Mouse (Mus musculus) midbrain, embryonic 15.5 days (tissue): Measurements from ENCODE around the gene Zkscan16. TPM values are rescaled to one million over a fixed set of nuclear protein-coding genes. Genes with fewer than 3 reads are reported as not detected.
A peak's percentile ranks its signal among the peaks of the same experiment; 100 is the strongest.

Experiments used
- ATAC-seq: fragments of 200-750 bp; cut with Nextera tagmentation; replicated peaks from 2 replicates; pipeline ENCODE4 v1.8.0; 2017; ENCODE audit warnings: moderate TSS enrichment
- H3K27ac ChIP-seq: fragments of 300-500 bp; sonication (generic); 2 replicates; pipeline ENCODE4 v1.5.1; 2015; ENCODE audit warnings: mild to moderate bottlenecking, inconsistent platforms
- H3K27me3 ChIP-seq: fragments of 300-500 bp; sonication (generic); replicated peaks from 2 replicates; pipeline ENCODE4 v1.6.1; 2015; ENCODE audit warnings: inconsistent platforms
- H3K36me3 ChIP-seq: fragments of 300-500 bp; sonication (generic); replicated peaks from 2 replicates; pipeline ENCODE4 v1.6.1; 2015; ENCODE audit warnings: inconsistent platforms
- H3K4me1 ChIP-seq: fragments of 300-500 bp; sonication (generic); 2 replicates; pipeline ENCODE4 v1.6.1; 2015; ENCODE audit warnings: inconsistent platforms
- H3K4me2 ChIP-seq: fragments of 300-500 bp; sonication (generic); 2 replicates; pipeline ENCODE4 v1.6.1; 2015; ENCODE audit warnings: inconsistent platforms, mild to moderate bottlenecking, moderate library complexity
- H3K4me3 ChIP-seq: fragments of 300-500 bp; sonication (generic); 2 replicates; pipeline ENCODE4 v1.5.1; 2015; ENCODE audit warnings: mild to moderate bottlenecking, inconsistent platforms
- H3K9ac ChIP-seq: fragments of 300-500 bp; sonication (generic); 2 replicates; pipeline ENCODE4 v1.6.1; 2015; ENCODE audit warnings: mild to moderate bottlenecking, inconsistent platforms
- H3K9me3 ChIP-seq: fragments of 300-500 bp; sonication (generic); 2 replicates; pipeline ENCODE4 v1.6.1; 2016; ENCODE audit warnings: inconsistent platforms
- WGBS: fragments of 180-500 bp; shearing (Covaris S2); methylation state at CpG from one replicate; pipeline ENCODE4 v1.1.7; 2015; ENCODE audit warnings: mixed read lengths; 5-methylcytosine and 5-hydroxymethylcytosine counted together
- polyA plus RNA-seq: library from polyadenylated mRNA; unstranded; fragments of >200 nt; fragmentation: Nextera tagmentation; extraction: Ambion mirVana; gene quantifications from 2 replicates; pipeline ENCODE4 v1.2.1, GENCODE M21; 2015

The Zkscan16 gene
- polyA plus RNA-seq, 1 experiment from 2014 or later = 2.7 TPM

DNA sequence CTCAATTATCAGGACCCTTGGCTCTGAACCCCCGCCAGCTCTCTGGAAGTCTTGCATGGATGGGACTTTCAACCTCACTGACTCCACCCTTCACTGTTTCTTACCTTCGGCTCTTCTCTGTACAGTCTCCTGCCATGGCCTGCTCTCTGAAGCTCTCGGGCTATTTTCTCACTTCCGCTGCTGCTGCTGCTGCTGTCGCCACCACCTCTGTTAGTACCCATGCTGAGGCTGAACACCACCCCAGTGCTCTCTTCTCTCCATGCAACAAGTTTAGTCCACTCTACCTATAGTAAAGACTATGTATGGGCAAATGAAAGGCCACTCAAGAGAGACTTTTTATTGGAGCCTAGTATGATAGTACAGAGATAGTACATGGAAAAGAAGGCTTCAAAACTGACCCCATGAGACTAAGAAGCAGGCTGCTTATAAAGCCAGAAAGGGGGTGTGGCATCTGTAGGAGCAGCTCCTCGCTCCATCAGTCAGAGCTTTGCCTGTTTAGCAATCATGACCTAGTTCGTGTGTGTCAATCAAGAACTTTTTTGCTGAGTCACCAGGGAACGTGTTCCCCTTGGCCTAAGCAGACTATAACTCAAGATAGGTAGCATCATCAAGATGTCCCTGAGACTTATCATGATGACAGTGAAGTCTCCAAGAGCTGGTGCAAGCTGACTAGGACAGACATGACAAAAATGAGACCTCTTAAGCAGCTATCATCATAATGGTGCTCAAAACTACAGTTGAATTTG lies 28.2 kb upstream of the Zkscan16 start:
- H3K27ac ChIP-seq = no peak overlapping the region
- ATAC-seq = no peak
- no peaks in the 10 kb centered on the region for H3K36me3 ChIP-seq
- H3K4me1 ChIP-seq = peaks cover 12% of the 10 kb centered on the region
- no peaks in the 10 kb centered on the region for H3K9me3 ChIP-seq
- no peak overlapping the region for H3K4me3 ChIP-seq
- no peak overlapping the region for H3K4me2 ChIP-seq
- H3K27me3 ChIP-seq = no peaks in the 10 kb centered on the region
- 75% methylated on average over 8 of the region's 8 CpGs for WGBS
- no peak overlapping the region for H3K9ac ChIP-seq

DNA sequence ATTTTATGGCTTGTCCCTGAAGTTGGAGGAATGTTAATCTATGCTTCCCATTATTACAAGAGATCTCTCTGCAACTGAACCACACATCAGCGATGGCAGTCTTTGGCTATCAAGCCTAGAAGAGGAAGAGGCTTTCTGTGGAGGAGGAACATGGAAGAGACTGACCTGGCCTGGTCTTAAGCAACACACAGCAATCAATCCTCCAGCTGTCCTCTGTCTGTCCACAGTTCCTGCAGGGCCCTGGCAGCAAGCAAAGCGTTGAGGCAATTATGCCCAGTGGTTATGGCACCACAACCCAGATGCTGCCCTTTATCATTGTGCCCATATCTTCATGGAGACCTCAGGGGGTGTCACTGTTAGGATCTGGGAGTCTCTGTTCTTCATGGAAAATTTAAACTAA lies 19.5 kb upstream of the Zkscan16 start:
- Histone ChIP-seq H3K27ac (no peak overlapping the region), H3K4me3 (no peak overlapping the region), H3K4me2 (no peak overlapping the region), H3K9ac (no peak overlapping the region), H3K4me1 (no peaks in the 10 kb centered on the region), H3K9me3 (0 out of 2 replicates have a peak, but pooled peaks cover 6% of the 10 kb centered on the region), H3K27me3 (no peaks in the 10 kb centered on the region), H3K36me3 (no peaks in the 10 kb centered on the region)
- ATAC-seq = no peak
- 91% methylated on average over 2 of the region's 2 CpGs for WGBS

DNA sequence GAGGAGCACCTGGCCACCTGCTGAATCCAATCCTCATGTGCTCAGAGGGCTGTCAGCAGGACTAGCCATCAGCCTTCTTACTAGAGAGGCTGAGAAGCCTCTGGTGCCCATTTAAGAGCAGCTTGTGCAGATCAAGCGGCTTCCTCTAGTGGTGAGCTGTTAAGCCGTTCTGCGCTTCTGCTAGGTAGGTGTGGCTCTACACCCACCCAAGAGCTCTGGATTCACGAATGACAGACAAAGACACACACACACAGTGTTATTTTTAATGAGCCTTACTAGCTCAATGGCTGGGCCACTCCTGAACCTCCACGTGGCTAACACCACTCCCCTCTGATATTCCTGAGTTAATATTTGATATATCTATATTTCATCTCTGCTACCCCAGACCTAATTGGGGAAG lies 17.8 kb upstream of the Zkscan16 start:
- Histone ChIP-seq H3K27ac (no peak overlapping the region), H3K27me3 (no peaks in the 10 kb centered on the region), H3K4me2 (no peak overlapping the region), H3K4me3 (no peak overlapping the region), H3K36me3 (no peaks in the 10 kb centered on the region), H3K9ac (no peak overlapping the region), H3K9me3 (0 out of 2 replicates have a peak, but pooled peaks cover 6% of the 10 kb centered on the region), H3K4me1 (no peaks in the 10 kb centered on the region)
- ATAC-seq = no peak
- 47% methylated on average over 5 of the region's 5 CpGs for WGBS

DNA sequence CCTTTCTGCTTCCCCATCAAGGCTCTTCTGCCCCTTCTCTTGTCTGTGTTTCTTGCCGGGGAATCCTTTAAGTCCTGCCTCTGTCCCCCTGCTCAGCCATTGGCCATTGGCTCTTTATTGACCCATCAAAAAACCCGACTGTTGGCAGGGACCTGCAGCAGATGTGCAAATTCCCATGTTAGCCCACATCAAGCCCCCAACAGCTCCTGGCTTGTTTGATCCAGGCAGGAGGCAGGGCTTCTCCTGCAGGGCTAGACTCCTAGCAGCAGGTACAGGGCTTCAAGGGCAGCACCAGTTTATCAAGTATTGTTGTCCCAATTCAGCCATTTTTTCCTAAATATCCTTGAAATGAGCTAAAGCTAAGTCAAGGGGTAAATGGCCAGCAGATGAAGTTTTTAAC lies 17.3 kb upstream of the Zkscan16 start:
- Histone ChIP-seq H3K4me3 (no peak overlapping the region), H3K4me1 (no peaks in the 10 kb centered on the region), H3K36me3 (no peaks in the 10 kb centered on the region), H3K27me3 (no peaks in the 10 kb centered on the region), H3K9ac (no peak overlapping the region), H3K4me2 (no peak overlapping the region), H3K27ac (no peak overlapping the region), H3K9me3 (0 out of 2 replicates have a peak, but pooled peaks cover 6% of the 10 kb centered on the region)
- WGBS = 31% methylated on average over 2 of the region's 2 CpGs
- no peak for ATAC-seq

DNA sequence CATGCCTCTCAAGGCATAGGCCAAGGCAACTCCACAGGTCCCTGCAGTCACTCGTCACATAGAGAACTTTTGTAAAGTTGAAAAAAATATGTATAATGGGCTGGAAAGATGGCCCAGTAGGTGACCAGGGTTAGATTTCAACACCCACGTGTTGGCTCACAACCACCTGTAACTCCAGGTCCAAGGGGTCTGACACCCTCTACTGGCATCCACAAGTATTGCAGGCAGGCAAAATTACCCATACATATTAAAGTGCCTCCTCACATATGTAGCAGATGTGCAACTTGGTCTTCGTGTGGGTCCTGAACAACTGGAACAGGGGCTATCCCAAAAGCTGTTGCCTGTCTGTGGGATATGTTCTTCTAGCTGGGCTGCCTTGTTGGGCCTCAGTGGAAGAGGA lies 15.8 kb upstream of the Zkscan16 start:
- H3K4me2 ChIP-seq = no peak overlapping the region
- 0 out of 2 replicates have a peak, but pooled peaks cover 6% of the 10 kb centered on the region for H3K9me3 ChIP-seq
- H3K36me3 ChIP-seq = no peaks in the 10 kb centered on the region
- H3K4me1 ChIP-seq = no peaks in the 10 kb centered on the region
- WGBS = 64% methylated on average over 3 of the region's 3 CpGs
- ATAC-seq = no peak
- H3K27ac ChIP-seq = no peak overlapping the region
- no peak overlapping the region for H3K9ac ChIP-seq
- H3K4me3 ChIP-seq = no peak overlapping the region
- H3K27me3 ChIP-seq = no peaks in the 10 kb centered on the region

DNA sequence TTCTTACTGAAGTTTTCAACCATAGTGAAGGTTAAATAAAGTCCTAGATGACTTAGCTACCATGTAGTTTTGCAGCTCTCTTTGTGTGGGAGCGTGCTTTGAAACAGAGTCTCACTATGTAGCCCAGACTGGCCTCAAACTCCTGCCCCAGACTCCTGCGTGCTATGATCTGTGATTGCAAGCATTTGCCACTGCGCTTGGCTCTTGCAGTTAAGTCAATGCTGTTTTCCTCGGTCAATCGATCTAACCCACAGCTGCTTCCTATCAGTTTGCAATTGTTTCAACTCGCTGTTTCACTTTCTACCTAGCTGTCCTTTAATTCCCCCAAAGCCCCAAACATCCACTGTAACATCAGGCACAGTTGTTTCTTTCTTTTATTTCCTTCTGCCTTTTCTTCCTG lies 10.9 kb upstream of the Zkscan16 start:
- Histone ChIP-seq H3K36me3 (no peaks in the 10 kb centered on the region), H3K4me3 (no peak overlapping the region), H3K27me3 (no peaks in the 10 kb centered on the region), H3K9ac (no peak overlapping the region), H3K9me3 (no peaks in the 10 kb centered on the region), H3K4me2 (no peak overlapping the region), H3K27ac (no peak overlapping the region), H3K4me1 (0 out of 2 replicates have a peak, but pooled peaks cover 7% of the 10 kb centered on the region)
- 87% methylated on average over 6 of the region's 6 CpGs for WGBS
- ATAC-seq = no peak

DNA sequence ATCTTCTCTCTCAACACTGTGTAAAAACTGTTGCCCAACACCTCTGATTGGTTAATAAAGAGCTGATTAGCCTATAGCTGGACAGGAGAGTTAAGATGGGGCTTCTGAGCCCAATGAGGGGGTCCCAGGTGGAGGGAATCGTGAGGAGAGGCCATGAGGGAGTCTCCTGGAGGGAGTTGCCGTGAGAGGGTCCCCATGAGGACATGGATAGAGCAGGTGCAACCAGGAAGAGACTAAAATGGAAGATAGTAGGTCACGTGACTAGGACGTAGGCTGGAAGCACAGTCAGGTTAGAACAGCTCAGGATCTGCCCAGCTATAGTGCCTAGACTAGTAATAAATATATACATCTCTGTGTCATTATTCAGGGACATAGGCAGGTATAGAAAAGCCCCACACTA lies 9.1 kb upstream of the Zkscan16 start:
- no peaks in the 10 kb centered on the region for H3K27me3 ChIP-seq
- WGBS = 84% methylated on average over 4 of the region's 4 CpGs
- H3K36me3 ChIP-seq = no peaks in the 10 kb centered on the region
- ATAC-seq = no peak
- H3K4me3 ChIP-seq = no peak overlapping the region
- no peaks in the 10 kb centered on the region for H3K9me3 ChIP-seq
- H3K4me1 ChIP-seq = 0 out of 2 replicates have a peak, but pooled peaks cover 7% of the 10 kb centered on the region
- H3K27ac ChIP-seq = no peak overlapping the region
- no peak overlapping the region for H3K4me2 ChIP-seq
- H3K9ac ChIP-seq = no peak overlapping the region

DNA sequence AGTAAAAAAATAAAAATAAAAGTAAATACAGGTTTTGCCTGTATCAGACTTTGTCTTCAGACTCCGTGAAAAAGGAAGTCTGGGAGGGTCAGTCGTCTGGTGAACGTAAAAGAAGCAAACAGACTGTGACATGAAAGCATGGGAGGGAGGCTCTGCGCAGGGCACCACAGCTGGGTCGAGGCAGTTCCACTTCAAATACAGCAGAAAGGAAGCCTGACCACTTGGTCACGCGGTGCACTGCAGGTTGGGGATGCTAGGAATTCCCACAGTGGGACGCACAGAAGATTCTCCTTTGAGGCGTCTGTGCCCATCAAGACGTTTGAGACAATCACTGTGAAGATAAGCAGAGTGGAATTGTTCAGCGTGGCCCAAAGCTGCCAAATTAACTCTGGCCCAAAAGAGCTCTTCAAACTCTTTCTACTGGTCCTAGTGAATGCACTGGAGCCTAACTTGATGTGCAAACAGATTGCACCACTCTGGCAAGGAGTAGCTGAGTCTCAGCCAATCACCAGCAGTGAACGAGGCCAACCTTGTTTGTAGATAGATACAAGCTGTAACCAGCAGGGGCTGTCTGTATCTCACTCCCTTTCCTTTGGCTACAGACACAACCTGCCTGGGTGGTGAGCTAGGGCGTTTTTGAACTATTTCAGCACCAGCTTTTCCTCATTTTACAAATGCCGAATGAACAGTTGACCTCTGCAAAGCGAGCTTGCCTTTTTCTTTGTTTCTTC lies 8.5 kb upstream of the Zkscan16 start:
- Histone ChIP-seq H3K36me3 (no peaks in the 10 kb centered on the region), H3K9me3 (no peaks in the 10 kb centered on the region), H3K9ac (no peak overlapping the region), H3K4me2 (no peak overlapping the region), H3K27ac (no peak overlapping the region), H3K4me3 (no peak overlapping the region), H3K4me1 (0 out of 2 replicates have a peak, but pooled peaks cover 7% of the 10 kb centered on the region), H3K27me3 (no peaks in the 10 kb centered on the region)
- peak; percentile 84 for ATAC-seq
- WGBS = 43% methylated on average over 15 of the region's 15 CpGs

DNA sequence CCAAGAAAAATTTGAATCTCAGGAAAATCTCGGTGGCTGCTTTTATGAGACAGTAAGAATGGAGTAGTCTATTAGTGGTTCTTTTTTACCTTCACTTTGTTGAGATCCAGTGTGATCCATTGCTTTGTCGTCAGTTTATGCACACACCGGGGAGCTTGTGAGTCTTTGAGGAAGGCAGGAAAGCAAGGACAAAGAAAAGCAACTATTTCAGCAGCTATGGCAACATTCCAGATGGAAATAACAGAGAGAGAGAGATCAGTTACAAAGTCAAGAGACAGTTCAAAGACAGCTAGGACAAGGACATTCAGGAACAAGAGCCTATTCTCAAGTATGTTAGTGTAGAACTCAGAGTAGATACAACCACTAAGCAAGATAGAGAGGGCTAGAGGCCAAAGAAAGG lies 7.6 kb upstream of the Zkscan16 start:
- Histone ChIP-seq H3K27me3 (no peaks in the 10 kb centered on the region), H3K4me3 (no peak overlapping the region), H3K4me1 (0 out of 2 replicates have a peak, but pooled peaks cover 7% of the 10 kb centered on the region), H3K36me3 (no peaks in the 10 kb centered on the region), H3K27ac (no peak overlapping the region), H3K9me3 (no peaks in the 10 kb centered on the region), H3K9ac (no peak overlapping the region), H3K4me2 (no peak overlapping the region)
- ATAC-seq = no peak
- WGBS = 43% methylated on average over 3 of the region's 3 CpGs

DNA sequence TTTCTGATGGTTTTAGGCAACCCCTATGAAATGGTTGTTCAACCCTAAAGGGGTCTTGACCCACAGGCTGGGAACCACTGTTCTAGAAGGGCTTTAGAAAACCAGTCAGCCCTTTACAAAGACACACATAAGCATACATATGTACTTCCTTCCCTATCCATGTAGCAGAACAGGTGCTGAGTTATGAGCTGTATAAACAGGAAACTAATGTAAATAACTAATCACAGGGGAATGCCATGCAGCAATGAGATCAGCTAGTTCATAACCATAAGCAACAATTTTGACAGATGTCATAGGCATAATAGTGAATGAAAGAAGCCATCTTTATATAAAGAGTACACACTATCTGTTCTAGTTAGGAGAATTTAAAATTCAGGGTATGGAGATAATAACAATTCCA lies 1.8 kb upstream of the Zkscan16 start:
- no peak for ATAC-seq
- Histone ChIP-seq H3K4me3 (no peak overlapping the region), H3K9ac (no peak overlapping the region), H3K36me3 (no peaks in the 10 kb centered on the region), H3K27me3 (no peaks in the 10 kb centered on the region), H3K4me1 (peaks cover 19% of the 10 kb centered on the region), H3K4me2 (no peak overlapping the region), H3K27ac (no peak overlapping the region), H3K9me3 (no peaks in the 10 kb centered on the region)

DNA sequence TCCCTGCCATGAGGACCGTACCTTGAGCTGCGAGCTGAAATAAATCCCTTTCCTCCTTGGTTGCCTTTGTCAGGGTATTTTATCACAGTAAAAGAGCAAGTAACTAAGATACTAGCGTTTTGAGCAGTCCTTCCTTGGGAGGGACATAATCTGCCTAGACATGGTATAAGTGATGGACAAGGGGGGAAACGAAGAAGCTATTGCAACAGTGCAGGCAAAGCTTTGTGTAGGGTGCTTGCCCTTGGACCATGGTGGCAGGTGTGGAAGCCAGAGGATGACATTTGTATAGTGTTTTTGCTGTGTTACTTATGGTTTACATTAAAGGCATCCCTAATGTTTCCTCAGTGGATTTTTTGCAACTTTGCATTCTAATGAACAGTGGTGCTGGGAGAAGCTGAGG lies 486 bp upstream of the Zkscan16 start:
- peak overlapping the region; percentile 77 for H3K4me2 ChIP-seq
- no peaks in the 10 kb centered on the region for H3K9me3 ChIP-seq
- peak; percentile 25 for ATAC-seq
- H3K36me3 ChIP-seq = no peaks in the 10 kb centered on the region
- peaks cover 19% of the 10 kb centered on the region for H3K4me1 ChIP-seq
- peak overlapping the region; percentile 83 for H3K27ac ChIP-seq
- H3K27me3 ChIP-seq = no peaks in the 10 kb centered on the region
- 81% methylated on average over 4 of the region's 4 CpGs for WGBS
- peak overlapping the region; percentile 81 for H3K4me3 ChIP-seq
- H3K9ac ChIP-seq = peak overlapping the region; percentile 65

DNA sequence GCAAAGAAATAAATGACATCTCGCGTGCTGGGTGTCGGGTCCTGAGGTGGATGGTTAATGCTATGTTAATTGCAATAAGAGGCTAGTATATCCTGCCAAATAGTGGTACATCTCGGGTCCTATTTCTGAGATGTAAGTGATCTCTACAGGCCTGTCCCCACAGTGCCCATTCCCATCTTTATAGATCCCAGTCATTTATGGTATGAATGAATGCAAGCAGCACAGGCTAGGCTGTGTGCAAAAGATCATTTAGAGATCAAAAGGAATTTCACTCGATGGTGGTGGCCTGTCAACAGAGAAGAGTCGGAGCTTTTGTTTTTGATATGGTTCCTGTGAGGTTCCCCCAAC lies 752 bp downstream of the Zkscan16 start:
- no peaks in the 10 kb centered on the region for H3K36me3 ChIP-seq
- H3K4me1 ChIP-seq = peaks cover 19% of the 10 kb centered on the region
- H3K27me3 ChIP-seq = no peaks in the 10 kb centered on the region
- H3K4me3 ChIP-seq = peak overlapping the region; percentile 81
- ATAC-seq = peak; percentile 37
- WGBS = 24% methylated on average over 6 of the region's 6 CpGs
- no peaks in the 10 kb centered on the region for H3K9me3 ChIP-seq
- H3K9ac ChIP-seq = peak overlapping the region; percentile 65
- peak overlapping the region; percentile 77 for H3K4me2 ChIP-seq
- peak overlapping the region; percentile 83 for H3K27ac ChIP-seq

DNA sequence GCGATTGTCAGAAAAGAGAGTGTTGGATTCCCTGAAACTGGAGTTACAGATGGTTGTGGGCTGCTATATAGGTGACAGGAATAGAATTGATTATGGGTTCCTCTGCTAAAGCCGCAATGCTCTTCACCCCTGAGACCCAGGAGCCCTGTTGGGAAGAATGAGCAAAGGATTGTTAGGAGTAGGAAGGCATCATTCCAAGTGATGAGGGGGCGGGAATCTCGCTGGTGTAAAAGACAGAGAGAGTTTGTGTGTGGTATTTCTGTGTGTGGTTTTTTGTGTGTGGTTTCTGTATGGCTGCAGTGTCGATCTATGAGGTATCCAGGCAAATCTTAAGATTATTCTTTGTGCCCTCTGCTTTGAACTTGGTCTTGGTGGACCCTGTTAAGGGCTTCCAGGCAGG lies 1.3 kb downstream of the Zkscan16 start:
- Histone ChIP-seq H3K4me1 (peaks cover 19% of the 10 kb centered on the region), H3K27ac (no peak overlapping the region), H3K4me3 (peak overlapping the region; percentile 81), H3K27me3 (no peaks in the 10 kb centered on the region), H3K4me2 (peak overlapping the region; percentile 77), H3K36me3 (no peaks in the 10 kb centered on the region), H3K9ac (peak overlapping the region; percentile 65; the same call in 1 of the 2 replicates), H3K9me3 (no peaks in the 10 kb centered on the region)
- 68% methylated on average over 5 of the region's 5 CpGs for WGBS
- no peak for ATAC-seq
